Mouse (Mus musculus): ENCODE results near the gene Rbck1.

- no peak for TF ChIP-seq CTCF (IDR thresholded peaks at IDR 0.05; ENCODE audit: borderline replicate concordance, control insufficient read depth, extremely low read depth, insufficient read depth, low read length, poor library complexity)
- TF ChIP-seq POLR2A (IDR thresholded peaks at IDR 0.05; ENCODE audit: control insufficient read depth, extremely low read depth, insufficient read depth, low read length, poor library complexity): no peak
Observed at GRCm38 (mm10) chr2:152337591-152338212, 5.2 kb upstream of the Rbck1 start.

All from thymus, adult 2 months (tissue).